Mouse (Mus musculus): Measurements from ENCODE around the gene Lad1. TPM values are rescaled to one million over a fixed set of nuclear protein-coding genes. Genes with fewer than 3 reads are reported as not detected.
A peak's percentile ranks its signal among the peaks of the same experiment; 100 is the strongest.

Lad1 gene
- polyA plus RNA-seq, 1 experiment from 2014 or later, result 29.1 TPM

GRCm38 (mm10) chr1:135853200-135853599 lies 34.8 kb downstream of the Lad1 start:
- H3K9ac ChIP-seq (replicated peaks; ENCODE audit: low read length), result no peak overlapping the region
- no peak overlapping the region for H3K4me3 ChIP-seq (ENCODE audit: low read length)
- no peaks in the 10 kb centered on the region for H3K9me3 ChIP-seq (ENCODE audit: low read length)
- no peaks in the 10 kb centered on the region for H3K27me3 ChIP-seq (ENCODE audit: insufficient read depth, low read length)
- H3K27ac ChIP-seq (ENCODE audit: low read length), result no peak overlapping the region
- no peak for ATAC-seq (ENCODE audit: low FRiP score, low TSS enrichment)
- no peak overlapping the region for H3K4me2 ChIP-seq (replicated peaks; ENCODE audit: low read depth, low read length)
- H3K36me3 ChIP-seq (ENCODE audit: insufficient read depth, low read length), result no peaks in the 10 kb centered on the region
- no peaks in the 10 kb centered on the region for H3K4me1 ChIP-seq (ENCODE audit: insufficient read depth, low read length)
- 88% methylated on average over 4 of the region's 4 CpGs for WGBS

DNA sequence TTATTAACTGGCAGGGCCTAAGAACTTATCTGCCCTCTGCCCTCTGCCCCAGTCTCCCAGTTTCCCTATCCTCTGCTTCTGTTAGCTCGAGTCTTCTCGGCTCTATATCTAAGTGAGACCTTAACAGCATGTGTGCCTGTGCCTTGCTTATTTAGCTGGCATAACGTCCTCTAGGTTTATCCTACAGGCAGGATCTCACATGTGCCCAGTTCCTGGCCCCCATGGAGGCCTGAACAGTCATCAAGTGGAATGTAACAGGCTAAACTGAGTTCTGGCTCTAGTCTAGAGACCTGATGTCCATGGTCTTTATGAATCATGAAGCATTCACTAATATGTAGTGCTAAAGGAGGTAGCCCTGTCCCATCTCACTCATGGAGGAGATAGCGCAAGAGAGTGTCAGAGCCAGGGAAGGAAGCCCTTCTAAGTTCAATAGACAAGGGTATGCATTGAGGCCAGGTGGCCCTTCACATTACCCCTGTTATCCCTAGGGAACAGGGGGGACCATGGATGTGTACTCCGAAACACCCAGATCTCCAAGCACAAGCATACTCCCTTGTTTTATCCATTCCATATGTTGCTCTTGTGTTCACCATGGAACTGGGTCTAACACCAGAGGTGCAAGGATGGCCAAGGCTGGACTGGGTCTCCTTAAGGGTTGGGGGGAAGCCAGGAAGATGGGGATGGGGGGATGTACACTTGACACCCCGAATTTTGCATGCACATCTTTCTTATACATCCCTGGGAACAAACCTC lies 36.4 kb downstream of the Lad1 start:
- Histone ChIP-seq H3K4me2 (replicated peaks; ENCODE audit: low read depth, low read length) (no peak overlapping the region), H3K9ac (replicated peaks; ENCODE audit: low read length) (no peak overlapping the region), H3K27ac (ENCODE audit: low read length) (no peak overlapping the region), H3K9me3 (ENCODE audit: low read length) (no peaks in the 10 kb centered on the region), H3K4me3 (ENCODE audit: low read length) (no peak overlapping the region), H3K27me3 (ENCODE audit: insufficient read depth, low read length) (no peaks in the 10 kb centered on the region), H3K36me3 (ENCODE audit: insufficient read depth, low read length) (no peaks in the 10 kb centered on the region), H3K4me1 (ENCODE audit: insufficient read depth, low read length) (no peaks in the 10 kb centered on the region)
- WGBS, result 85% methylated on average over 6 of the region's 6 CpGs
- no peak for ATAC-seq (ENCODE audit: low FRiP score, low TSS enrichment)

GRCm38 (mm10) chr1:135855344-135855687 lies 36.9 kb downstream of the Lad1 start:
- no peaks in the 10 kb centered on the region for H3K4me1 ChIP-seq (ENCODE audit: insufficient read depth, low read length)
- H3K36me3 ChIP-seq (ENCODE audit: insufficient read depth, low read length), result no peaks in the 10 kb centered on the region
- no peak overlapping the region for H3K27ac ChIP-seq (ENCODE audit: low read length)
- H3K9me3 ChIP-seq (ENCODE audit: low read length), result no peaks in the 10 kb centered on the region
- no peaks in the 10 kb centered on the region for H3K27me3 ChIP-seq (ENCODE audit: insufficient read depth, low read length)
- H3K4me2 ChIP-seq (replicated peaks; ENCODE audit: low read depth, low read length), result no peak overlapping the region
- no peak for ATAC-seq (ENCODE audit: low FRiP score, low TSS enrichment)
- no peak overlapping the region for H3K9ac ChIP-seq (replicated peaks; ENCODE audit: low read length)
- 96% methylated on average over 1 of the region's 1 CpGs for WGBS
- no peak overlapping the region for H3K4me3 ChIP-seq (ENCODE audit: low read length)

GRCm38 (mm10) chr1:135856070-135856469 lies 37.7 kb downstream of the Lad1 start:
- H3K9ac ChIP-seq (replicated peaks; ENCODE audit: low read length), result no peak overlapping the region
- no peaks in the 10 kb centered on the region for H3K36me3 ChIP-seq (ENCODE audit: insufficient read depth, low read length)
- no peaks in the 10 kb centered on the region for H3K4me1 ChIP-seq (ENCODE audit: insufficient read depth, low read length)
- H3K27me3 ChIP-seq (ENCODE audit: insufficient read depth, low read length), result no peaks in the 10 kb centered on the region
- H3K4me3 ChIP-seq (ENCODE audit: low read length), result no peak overlapping the region
- no peak for ATAC-seq (ENCODE audit: low FRiP score, low TSS enrichment)
- H3K27ac ChIP-seq (ENCODE audit: low read length), result no peak overlapping the region
- H3K4me2 ChIP-seq (replicated peaks; ENCODE audit: low read depth, low read length), result no peak overlapping the region
- WGBS, result 51% methylated on average over 4 of the region's 4 CpGs
- no peaks in the 10 kb centered on the region for H3K9me3 ChIP-seq (ENCODE audit: low read length)

GRCm38 (mm10) chr1:135857137-135857775 lies 38.9 kb downstream of the Lad1 start:
- no peaks in the 10 kb centered on the region for H3K27me3 ChIP-seq (ENCODE audit: insufficient read depth, low read length)
- ATAC-seq (ENCODE audit: low FRiP score, low TSS enrichment), result no peak
- 57% methylated on average over 11 of the region's 11 CpGs for WGBS
- H3K36me3 ChIP-seq (ENCODE audit: insufficient read depth, low read length), result no peaks in the 10 kb centered on the region
- no peak overlapping the region for H3K4me2 ChIP-seq (replicated peaks; ENCODE audit: low read depth, low read length)
- H3K9me3 ChIP-seq (ENCODE audit: low read length), result no peaks in the 10 kb centered on the region
- H3K4me3 ChIP-seq (ENCODE audit: low read length), result no peak overlapping the region
- H3K4me1 ChIP-seq (ENCODE audit: insufficient read depth, low read length), result no peaks in the 10 kb centered on the region
- H3K27ac ChIP-seq (ENCODE audit: low read length), result no peak overlapping the region
- H3K9ac ChIP-seq (replicated peaks; ENCODE audit: low read length), result no peak overlapping the region

DNA sequence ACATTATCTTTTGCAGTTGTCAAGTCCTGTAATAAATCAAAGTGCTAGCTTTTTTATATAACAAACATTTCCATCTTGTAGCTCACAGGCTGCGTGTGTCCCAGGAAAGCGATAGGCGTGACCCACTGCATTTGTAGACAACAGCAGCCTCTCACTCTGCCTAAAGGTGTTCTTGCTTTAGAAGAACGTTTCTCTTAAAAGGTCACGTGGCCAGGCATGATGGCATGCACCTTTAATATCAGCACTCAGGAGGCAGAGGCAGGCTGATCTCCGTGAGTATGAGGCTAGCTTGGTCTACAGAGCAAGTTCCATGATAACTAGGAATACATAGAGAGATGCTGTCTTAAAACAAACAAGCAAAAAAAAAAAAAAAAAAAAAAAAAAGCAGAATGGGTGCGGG lies 40.1 kb downstream of the Lad1 start:
- H3K9ac ChIP-seq (replicated peaks; ENCODE audit: low read length), result no peak overlapping the region
- H3K4me1 ChIP-seq (ENCODE audit: insufficient read depth, low read length), result no peaks in the 10 kb centered on the region
- H3K27me3 ChIP-seq (ENCODE audit: insufficient read depth, low read length), result no peaks in the 10 kb centered on the region
- no peak overlapping the region for H3K4me3 ChIP-seq (ENCODE audit: low read length)
- H3K4me2 ChIP-seq (replicated peaks; ENCODE audit: low read depth, low read length), result no peak overlapping the region
- H3K9me3 ChIP-seq (ENCODE audit: low read length), result no peaks in the 10 kb centered on the region
- 91% methylated on average over 7 of the region's 7 CpGs for WGBS
- no peak overlapping the region for H3K27ac ChIP-seq (ENCODE audit: low read length)
- no peak for ATAC-seq (ENCODE audit: low FRiP score, low TSS enrichment)
- H3K36me3 ChIP-seq (ENCODE audit: insufficient read depth, low read length), result no peaks in the 10 kb centered on the region

GRCm38 (mm10) chr1:135861091-135861490 lies 42.7 kb downstream of the Lad1 start:
- H3K4me3 ChIP-seq (ENCODE audit: low read length), result no peak overlapping the region
- no peak overlapping the region for H3K4me2 ChIP-seq (replicated peaks; ENCODE audit: low read depth, low read length)
- H3K9me3 ChIP-seq (ENCODE audit: low read length), result no peaks in the 10 kb centered on the region
- H3K27ac ChIP-seq (ENCODE audit: low read length), result no peak overlapping the region
- H3K9ac ChIP-seq (replicated peaks; ENCODE audit: low read length), result no peak overlapping the region
- no peaks in the 10 kb centered on the region for H3K4me1 ChIP-seq (ENCODE audit: insufficient read depth, low read length)
- ATAC-seq (ENCODE audit: low FRiP score, low TSS enrichment), result no peak
- WGBS, result 80% methylated on average over 5 of the region's 5 CpGs
- H3K36me3 ChIP-seq (ENCODE audit: insufficient read depth, low read length), result no peaks in the 10 kb centered on the region
- no peaks in the 10 kb centered on the region for H3K27me3 ChIP-seq (ENCODE audit: insufficient read depth, low read length)

DNA sequence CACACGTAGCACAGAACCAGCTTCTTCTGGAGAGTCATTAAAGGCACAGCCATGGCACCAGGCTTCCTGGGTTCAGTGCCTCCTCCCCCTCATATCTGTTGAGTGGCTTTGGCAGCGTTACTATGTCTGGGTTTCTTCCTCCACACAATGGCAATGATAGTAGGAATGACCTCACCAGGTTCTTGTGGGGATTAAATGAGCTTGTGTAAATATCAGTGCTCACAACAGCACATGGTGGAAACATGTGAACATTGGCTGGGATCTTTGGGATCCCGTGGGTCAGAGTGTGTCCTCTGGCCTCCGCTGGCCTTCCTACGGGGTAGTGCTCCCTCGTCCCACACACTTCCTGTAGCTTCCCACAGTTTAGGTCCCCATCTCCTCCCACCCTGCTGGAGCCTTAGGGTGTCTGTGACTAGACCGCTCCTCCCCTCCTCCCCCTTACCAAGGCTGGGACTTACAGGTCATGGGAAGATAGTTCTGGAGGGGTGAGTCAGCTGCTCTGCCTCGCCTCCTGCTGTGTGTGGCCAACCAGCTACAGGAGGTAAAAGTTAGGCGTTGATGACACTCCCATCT lies 43.7 kb downstream of the Lad1 start:
- H3K27me3 ChIP-seq (ENCODE audit: insufficient read depth, low read length), result no peaks in the 10 kb centered on the region
- H3K27ac ChIP-seq (ENCODE audit: low read length), result no peak overlapping the region
- 42% methylated on average over 9 of the region's 9 CpGs for WGBS
- no peaks in the 10 kb centered on the region for H3K36me3 ChIP-seq (ENCODE audit: insufficient read depth, low read length)
- H3K4me2 ChIP-seq (replicated peaks; ENCODE audit: low read depth, low read length), result no peak overlapping the region
- H3K4me3 ChIP-seq (ENCODE audit: low read length), result no peak overlapping the region
- ATAC-seq (ENCODE audit: low FRiP score, low TSS enrichment), result peak; percentile 47; the same call in 1 of the 2 replicates
- no peak overlapping the region for H3K9ac ChIP-seq (replicated peaks; ENCODE audit: low read length)
- no peaks in the 10 kb centered on the region for H3K9me3 ChIP-seq (ENCODE audit: low read length)
- no peaks in the 10 kb centered on the region for H3K4me1 ChIP-seq (ENCODE audit: insufficient read depth, low read length)

DNA sequence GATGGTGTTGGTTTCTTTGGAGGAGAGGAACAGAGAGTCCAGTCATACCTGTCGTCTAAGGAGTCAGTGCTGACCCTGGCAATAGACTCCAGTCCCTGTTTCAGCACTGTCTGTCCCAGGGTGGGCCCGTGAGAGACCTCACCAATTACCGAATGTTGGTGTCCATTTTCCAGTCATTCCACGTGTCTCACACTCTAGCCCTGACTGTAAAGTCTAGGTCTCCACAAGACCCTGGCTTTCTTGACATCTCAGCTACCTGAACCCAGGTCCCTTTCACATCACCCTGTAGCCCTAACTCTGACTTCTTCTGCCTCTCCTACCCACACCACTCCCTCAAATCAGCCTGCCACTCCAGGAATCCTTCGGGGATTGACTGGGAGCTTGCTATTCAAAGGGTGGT lies 44.2 kb downstream of the Lad1 start:
- Histone ChIP-seq H3K4me1 (ENCODE audit: insufficient read depth, low read length) (no peaks in the 10 kb centered on the region), H3K36me3 (ENCODE audit: insufficient read depth, low read length) (no peaks in the 10 kb centered on the region), H3K27me3 (ENCODE audit: insufficient read depth, low read length) (no peaks in the 10 kb centered on the region), H3K4me3 (ENCODE audit: low read length) (no peak overlapping the region), H3K27ac (ENCODE audit: low read length) (no peak overlapping the region), H3K9ac (replicated peaks; ENCODE audit: low read length) (no peak overlapping the region), H3K9me3 (ENCODE audit: low read length) (no peaks in the 10 kb centered on the region), H3K4me2 (replicated peaks; ENCODE audit: low read depth, low read length) (no peak overlapping the region)
- 75% methylated on average over 5 of the region's 5 CpGs for WGBS
- ATAC-seq (ENCODE audit: low FRiP score, low TSS enrichment), result no peak

GRCm38 (mm10) chr1:135863786-135864335 lies 45.5 kb downstream of the Lad1 start:
- Histone ChIP-seq H3K4me1 (ENCODE audit: insufficient read depth, low read length) (no peaks in the 10 kb centered on the region), H3K27me3 (ENCODE audit: insufficient read depth, low read length) (no peaks in the 10 kb centered on the region)
- WGBS, result 78% methylated on average over 9 of the region's 9 CpGs

More at GRCm38 (mm10) chr1:135863786-135864335, 45.5 kb downstream of the Lad1 start:
- no peak for ATAC-seq (ENCODE audit: low FRiP score, low TSS enrichment)
- no peaks in the 10 kb centered on the region for H3K36me3 ChIP-seq (ENCODE audit: insufficient read depth, low read length)
- H3K27ac ChIP-seq (ENCODE audit: low read length), result no peak overlapping the region
- H3K4me3 ChIP-seq (ENCODE audit: low read length), result no peak overlapping the region
- H3K9ac ChIP-seq (replicated peaks; ENCODE audit: low read length), result no peak overlapping the region
- H3K9me3 ChIP-seq (ENCODE audit: low read length), result no peaks in the 10 kb centered on the region
- H3K4me2 ChIP-seq (replicated peaks; ENCODE audit: low read depth, low read length), result no peak overlapping the region
